Mouse (Mus musculus): ENCODE results near the gene Camkk1. TPM values are rescaled to one million over a fixed set of nuclear protein-coding genes. Genes with fewer than 3 reads are reported as not detected.

Gene Camkk1
- polyA plus RNA-seq, 1 experiment from 2014 or later, result 3.7 TPM

DNA sequence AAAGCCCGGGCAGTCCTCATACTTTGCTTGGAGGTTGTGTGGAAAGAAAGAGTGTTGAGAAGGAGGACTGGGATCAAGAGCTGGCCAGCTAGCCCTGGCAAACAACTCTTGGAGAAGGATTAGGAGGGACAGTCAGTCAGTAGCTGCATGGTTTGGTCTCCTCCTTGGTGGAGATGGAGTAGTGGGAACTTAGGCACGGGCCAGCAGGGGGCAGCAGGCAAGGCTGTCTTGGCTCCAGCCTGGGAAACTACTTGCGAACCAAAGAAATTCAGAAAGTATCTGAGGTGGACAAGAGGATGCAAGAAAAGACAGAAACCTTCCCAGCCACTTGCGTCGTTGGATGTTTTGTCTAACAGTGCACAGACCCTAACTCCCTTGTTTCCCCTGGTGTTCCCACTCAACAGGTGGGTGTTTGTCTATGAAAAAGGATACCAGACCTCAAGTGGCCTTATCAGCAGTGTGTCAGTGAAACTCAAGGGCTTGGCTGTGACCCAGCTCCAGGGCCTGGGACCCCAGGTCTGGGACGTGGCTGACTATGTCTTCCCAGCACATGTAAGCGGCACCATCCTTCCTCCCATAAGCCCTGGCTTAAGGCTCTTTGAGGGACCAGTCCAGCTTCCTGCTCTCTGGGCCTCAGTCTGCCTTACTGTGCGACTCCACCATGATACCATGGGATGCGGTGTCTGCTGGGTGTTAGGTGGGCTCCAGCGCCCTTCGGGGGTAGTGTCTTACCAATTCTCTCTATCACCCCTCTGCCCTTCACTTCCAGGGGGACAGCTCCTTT, 10.9 kb upstream of the Camkk1 start:
- DNase-seq (ENCODE audit: low spot score) (peak; percentile 66), ATAC-seq (ENCODE audit: low FRiP score) (no peak)
- no peaks in the 10 kb centered on the region for H3K36me3 ChIP-seq (ENCODE audit: control insufficient read depth, insufficient read depth, low read length)
- H3K4me2 ChIP-seq (replicated peaks; ENCODE audit: low read depth, low read length), result no peak overlapping the region
- H3K9ac ChIP-seq (ENCODE audit: low read depth, low read length), result no peak overlapping the region
- H3K4me1 ChIP-seq (replicated peaks; ENCODE audit: control insufficient read depth, insufficient read depth, low read length), result no peaks in the 10 kb centered on the region
- H3K27me3 ChIP-seq (ENCODE audit: control insufficient read depth, insufficient read depth, low read length), result no peaks in the 10 kb centered on the region
- H3K27ac ChIP-seq (ENCODE audit: low read depth, low read length), result no peak overlapping the region
- H3K9me3 ChIP-seq (ENCODE audit: control insufficient read depth, low read length), result no peaks in the 10 kb centered on the region
- no peak overlapping the region for H3K4me3 ChIP-seq (ENCODE audit: low read depth, low read length)
- 67% methylated on average over 11 of the region's 11 CpGs for WGBS

DNA sequence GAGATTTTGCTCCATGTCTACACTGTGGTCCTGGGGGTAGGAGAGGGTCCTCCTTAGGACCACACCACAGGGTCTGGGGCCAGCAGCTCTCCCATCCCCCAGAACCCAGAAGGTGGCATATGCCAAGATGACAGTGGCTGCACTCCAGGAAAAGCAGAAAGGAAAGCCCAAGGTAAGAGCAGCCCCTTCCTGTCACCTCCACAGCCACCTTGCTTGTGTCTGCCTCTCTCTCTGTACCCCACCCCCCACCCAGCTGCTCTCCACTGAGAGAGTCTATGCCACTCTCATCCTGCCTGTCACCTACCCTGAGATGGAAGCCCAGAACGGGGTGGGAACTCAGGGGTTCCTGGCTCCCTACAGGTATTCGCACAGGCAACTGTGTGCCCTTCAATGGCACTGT, 10.0 kb upstream of the Camkk1 start:
- no peaks in the 10 kb centered on the region for H3K4me1 ChIP-seq (replicated peaks; ENCODE audit: control insufficient read depth, insufficient read depth, low read length)
- 60% methylated on average over 2 of the region's 2 CpGs for WGBS
- no peak overlapping the region for H3K4me2 ChIP-seq (replicated peaks; ENCODE audit: low read depth, low read length)
- no peaks in the 10 kb centered on the region for H3K36me3 ChIP-seq (ENCODE audit: control insufficient read depth, insufficient read depth, low read length)
- H3K27ac ChIP-seq (ENCODE audit: low read depth, low read length), result no peak overlapping the region
- ATAC-seq (ENCODE audit: low FRiP score) (no peak), DNase-seq (ENCODE audit: low spot score) (no peak)
- no peaks in the 10 kb centered on the region for H3K9me3 ChIP-seq (ENCODE audit: control insufficient read depth, low read length)
- H3K9ac ChIP-seq (ENCODE audit: low read depth, low read length), result no peak overlapping the region
- no peaks in the 10 kb centered on the region for H3K27me3 ChIP-seq (ENCODE audit: control insufficient read depth, insufficient read depth, low read length)
- no peak overlapping the region for H3K4me3 ChIP-seq (ENCODE audit: low read depth, low read length)

DNA sequence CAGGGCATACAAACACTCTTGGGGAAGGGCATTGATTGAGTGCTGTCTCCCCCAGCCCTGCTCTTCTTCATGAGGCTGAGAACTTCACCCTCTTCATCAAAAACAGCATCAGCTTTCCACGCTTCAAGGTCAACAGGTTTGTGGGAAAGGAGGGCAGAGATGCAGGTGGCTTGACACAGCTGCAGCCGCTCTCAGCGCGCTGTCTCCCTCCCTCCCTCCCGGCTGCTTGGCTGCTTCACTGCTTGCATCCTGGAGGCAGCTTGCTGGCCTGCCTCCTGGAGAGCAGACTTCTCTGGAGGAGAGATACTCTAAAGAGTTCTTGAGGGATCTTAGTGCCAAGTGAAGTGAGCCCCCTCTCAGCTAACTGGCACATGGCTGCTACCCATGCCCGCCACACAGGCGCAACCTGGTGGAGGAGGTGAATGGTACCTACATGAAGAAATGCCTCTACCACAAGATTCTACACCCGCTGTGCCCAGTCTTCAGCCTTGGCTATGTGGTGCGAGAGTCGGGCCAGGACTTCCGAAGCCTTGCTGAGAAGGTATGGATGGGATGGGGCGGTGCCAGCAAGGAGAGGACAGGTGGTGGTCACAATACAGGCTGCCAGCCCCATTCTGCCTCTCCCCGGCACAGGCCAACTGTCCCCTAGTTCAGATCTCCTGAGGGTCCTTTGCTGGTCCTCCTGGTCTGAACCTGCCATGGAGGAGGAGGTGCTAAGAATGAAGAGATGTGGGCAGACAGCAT, 9.1 kb upstream of the Camkk1 start:
- Histone ChIP-seq H3K36me3 (ENCODE audit: control insufficient read depth, insufficient read depth, low read length) (no peaks in the 10 kb centered on the region), H3K9ac (ENCODE audit: low read depth, low read length) (no peak overlapping the region), H3K9me3 (ENCODE audit: control insufficient read depth, low read length) (no peaks in the 10 kb centered on the region), H3K4me3 (ENCODE audit: low read depth, low read length) (no peak overlapping the region), H3K4me1 (replicated peaks; ENCODE audit: control insufficient read depth, insufficient read depth, low read length) (no peaks in the 10 kb centered on the region), H3K4me2 (replicated peaks; ENCODE audit: low read depth, low read length) (no peak overlapping the region), H3K27ac (ENCODE audit: low read depth, low read length) (no peak overlapping the region), H3K27me3 (ENCODE audit: control insufficient read depth, insufficient read depth, low read length) (no peaks in the 10 kb centered on the region; the same call in 1 of the 2 replicates)
- DNase-seq (ENCODE audit: low spot score) (no peak), ATAC-seq (ENCODE audit: low FRiP score) (no peak)
- 63% methylated on average over 13 of the region's 13 CpGs for WGBS

DNA sequence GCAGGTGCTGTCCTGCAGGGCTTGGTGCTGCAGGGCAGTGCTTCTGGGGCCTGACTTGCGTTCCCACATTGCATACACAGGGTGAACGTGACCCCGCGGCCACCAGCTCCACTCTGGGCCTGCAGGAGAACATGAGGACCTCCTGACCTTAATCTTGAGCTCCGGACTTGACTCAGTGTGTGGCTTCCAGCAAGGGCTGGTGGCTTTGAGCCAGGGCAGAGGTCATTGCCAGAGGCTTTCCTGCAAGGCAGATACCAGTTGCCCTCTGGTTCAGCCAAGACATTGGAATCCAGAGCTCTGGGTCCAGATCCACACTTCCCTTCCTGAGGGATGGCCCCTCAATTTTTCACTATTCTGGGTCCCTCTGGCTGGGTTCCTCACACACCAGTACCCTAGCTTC, 4.8 kb upstream of the Camkk1 start:
- DNase-seq (ENCODE audit: low spot score) (no peak), ATAC-seq (ENCODE audit: low FRiP score) (no peak)
- H3K4me1 ChIP-seq (replicated peaks; ENCODE audit: control insufficient read depth, insufficient read depth, low read length), result no peaks in the 10 kb centered on the region
- H3K9me3 ChIP-seq (ENCODE audit: control insufficient read depth, low read length), result no peaks in the 10 kb centered on the region
- H3K4me3 ChIP-seq (ENCODE audit: low read depth, low read length), result no peak overlapping the region
- H3K4me2 ChIP-seq (replicated peaks; ENCODE audit: low read depth, low read length), result no peak overlapping the region
- peaks cover 3% of the 10 kb centered on the region for H3K27me3 ChIP-seq (ENCODE audit: control insufficient read depth, insufficient read depth, low read length)
- 73% methylated on average over 5 of the region's 5 CpGs for WGBS
- no peaks in the 10 kb centered on the region for H3K36me3 ChIP-seq (ENCODE audit: control insufficient read depth, insufficient read depth, low read length)
- no peak overlapping the region for H3K9ac ChIP-seq (ENCODE audit: low read depth, low read length)
- H3K27ac ChIP-seq (ENCODE audit: low read depth, low read length), result no peak overlapping the region

DNA sequence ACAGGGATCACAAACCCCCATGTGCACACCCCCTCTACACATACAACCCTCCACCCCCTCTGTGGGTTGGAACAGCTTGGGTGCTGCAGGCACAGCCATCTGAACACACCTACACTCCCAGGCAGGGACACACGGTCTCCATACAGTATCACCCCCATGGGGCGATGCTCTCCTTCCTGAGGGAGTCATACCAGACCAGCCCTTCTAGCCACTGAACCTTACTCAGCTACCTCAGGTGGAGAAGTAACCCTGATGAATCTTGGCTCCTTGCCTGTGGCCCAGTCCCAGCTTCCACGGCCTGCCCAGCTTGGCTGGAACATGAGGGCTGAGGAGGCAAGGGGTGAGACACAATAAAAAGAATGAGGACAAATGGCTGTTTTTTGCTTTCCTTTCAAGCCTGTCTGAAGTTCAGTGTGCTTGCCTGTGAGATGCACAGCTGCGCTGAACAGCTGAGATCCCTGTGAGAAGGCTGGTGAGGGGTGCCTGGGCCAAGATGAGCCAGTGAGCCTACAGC, 3.9 kb upstream of the Camkk1 start:
- Histone ChIP-seq H3K27me3 (ENCODE audit: control insufficient read depth, insufficient read depth, low read length) (peaks cover 10% of the 10 kb centered on the region), H3K9ac (ENCODE audit: low read depth, low read length) (no peak overlapping the region), H3K9me3 (ENCODE audit: control insufficient read depth, low read length) (no peaks in the 10 kb centered on the region), H3K4me1 (replicated peaks; ENCODE audit: control insufficient read depth, insufficient read depth, low read length) (peaks cover 3% of the 10 kb centered on the region; the same call in 1 of the 2 replicates), H3K4me2 (replicated peaks; ENCODE audit: low read depth, low read length) (no peak overlapping the region), H3K27ac (ENCODE audit: low read depth, low read length) (no peak overlapping the region), H3K4me3 (ENCODE audit: low read depth, low read length) (no peak overlapping the region), H3K36me3 (ENCODE audit: control insufficient read depth, insufficient read depth, low read length) (no peaks in the 10 kb centered on the region)
- no peak for DNase-seq (ENCODE audit: low spot score)
- no peak for ATAC-seq (ENCODE audit: low FRiP score)
- WGBS, result 86% methylated on average over 4 of the region's 4 CpGs

DNA sequence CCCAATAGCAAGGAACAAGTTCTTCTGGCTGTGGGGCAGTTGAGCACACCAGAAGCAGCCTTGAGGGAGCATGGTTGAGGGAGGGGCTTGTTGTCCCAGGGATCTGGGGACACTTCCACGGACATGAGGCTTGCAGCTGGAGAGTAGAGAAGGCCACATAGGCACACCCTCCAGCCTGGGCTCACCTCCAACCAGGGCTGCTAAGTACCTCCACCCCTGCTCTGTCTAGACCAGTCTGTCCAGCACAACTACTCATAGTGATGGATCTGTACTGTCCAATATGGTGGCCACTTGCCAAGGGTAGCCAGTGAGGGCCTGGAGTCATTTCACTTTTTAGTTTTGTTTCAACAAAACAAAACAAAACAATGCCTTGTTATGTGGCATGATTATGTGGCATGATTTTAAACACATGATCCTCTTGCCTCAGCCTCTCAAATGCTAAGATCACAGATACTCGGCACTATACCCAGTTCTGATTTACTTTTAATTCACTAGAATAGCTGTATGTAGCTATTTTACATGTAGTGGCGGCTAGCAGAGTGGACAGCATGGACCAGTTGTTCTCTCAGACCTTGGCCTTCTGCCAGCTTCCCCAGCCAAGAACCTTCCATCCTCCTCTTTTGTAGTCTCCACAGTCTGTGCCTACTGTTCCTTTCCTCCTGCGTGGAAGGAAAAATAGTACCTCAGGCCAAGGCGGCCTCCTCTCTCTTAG, 3.3 kb upstream of the Camkk1 start:
- Histone ChIP-seq H3K36me3 (ENCODE audit: control insufficient read depth, insufficient read depth, low read length) (no peaks in the 10 kb centered on the region), H3K9ac (ENCODE audit: low read depth, low read length) (no peak overlapping the region), H3K9me3 (ENCODE audit: control insufficient read depth, low read length) (no peaks in the 10 kb centered on the region), H3K4me1 (replicated peaks; ENCODE audit: control insufficient read depth, insufficient read depth, low read length) (peaks cover 3% of the 10 kb centered on the region; the same call in 1 of the 2 replicates), H3K4me3 (ENCODE audit: low read depth, low read length) (no peak overlapping the region), H3K27ac (ENCODE audit: low read depth, low read length) (no peak overlapping the region), H3K4me2 (replicated peaks; ENCODE audit: low read depth, low read length) (no peak overlapping the region), H3K27me3 (ENCODE audit: control insufficient read depth, insufficient read depth, low read length) (peaks cover 17% of the 10 kb centered on the region)
- WGBS, result 76% methylated on average over 5 of the region's 5 CpGs
- ATAC-seq (ENCODE audit: low FRiP score) (no peak), DNase-seq (ENCODE audit: low spot score) (no peak)

DNA sequence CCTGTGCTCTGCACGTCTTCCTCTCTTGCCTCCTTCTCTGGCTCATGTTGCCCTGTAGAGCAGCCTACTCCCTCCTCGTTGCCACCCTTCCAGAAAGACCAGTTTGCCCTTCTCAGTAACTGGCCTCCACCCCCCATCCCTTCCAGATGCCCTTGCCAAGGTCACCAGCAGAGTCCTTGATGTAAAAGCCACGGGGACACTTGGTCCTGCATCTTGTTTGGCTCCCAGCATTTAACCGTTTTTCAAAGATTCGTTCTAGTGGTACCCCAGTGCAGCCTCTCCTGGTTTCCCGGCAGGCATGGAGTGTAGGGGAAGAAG, 2.7 kb upstream of the Camkk1 start:
- Histone ChIP-seq H3K9me3 (ENCODE audit: control insufficient read depth, low read length) (no peaks in the 10 kb centered on the region), H3K4me1 (replicated peaks; ENCODE audit: control insufficient read depth, insufficient read depth, low read length) (peaks cover 3% of the 10 kb centered on the region; the same call in 1 of the 2 replicates), H3K36me3 (ENCODE audit: control insufficient read depth, insufficient read depth, low read length) (no peaks in the 10 kb centered on the region), H3K27ac (ENCODE audit: low read depth, low read length) (no peak overlapping the region), H3K4me2 (replicated peaks; ENCODE audit: low read depth, low read length) (no peak overlapping the region), H3K27me3 (ENCODE audit: control insufficient read depth, insufficient read depth, low read length) (peaks cover 20% of the 10 kb centered on the region), H3K4me3 (ENCODE audit: low read depth, low read length) (no peak overlapping the region), H3K9ac (ENCODE audit: low read depth, low read length) (no peak overlapping the region)
- DNase-seq (ENCODE audit: low spot score), result no peak
- ATAC-seq (ENCODE audit: low FRiP score), result no peak
- 74% methylated on average over 6 of the region's 6 CpGs for WGBS

DNA sequence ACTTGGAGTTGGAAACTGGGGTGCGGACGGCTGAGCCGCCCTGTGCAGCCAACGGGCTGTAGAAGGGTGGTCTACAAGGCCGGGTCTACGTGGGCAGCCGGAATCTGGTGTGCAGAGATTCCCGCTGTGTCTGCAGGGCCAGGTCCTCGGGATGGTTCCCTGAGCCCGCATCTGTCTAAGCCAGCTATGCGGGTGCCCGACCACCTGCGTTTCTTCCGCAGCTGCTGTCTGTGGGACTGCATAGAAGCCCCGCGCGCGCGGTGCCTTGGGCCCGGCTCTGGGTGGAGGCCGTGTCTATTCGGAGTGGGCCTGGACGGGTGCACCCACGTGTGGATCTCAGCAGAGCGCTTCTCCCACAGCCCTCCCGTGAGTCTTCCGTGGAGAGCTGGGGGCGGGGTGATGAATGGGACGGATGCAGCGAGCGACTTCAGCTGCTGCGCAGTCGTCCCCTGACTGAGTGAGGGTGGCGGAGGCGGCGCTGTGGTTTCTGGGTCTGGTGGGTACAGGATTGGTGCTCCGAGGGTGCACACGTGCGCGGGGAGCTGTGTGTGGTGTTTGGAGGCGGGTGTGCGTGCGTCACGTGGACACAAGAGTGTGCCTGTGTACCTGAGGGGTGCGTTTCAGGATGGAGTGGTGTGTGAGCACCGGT, 463 bp downstream of the Camkk1 start:
- H3K27ac ChIP-seq (ENCODE audit: low read depth, low read length), result no peak overlapping the region
- H3K27me3 ChIP-seq (ENCODE audit: control insufficient read depth, insufficient read depth, low read length), result peaks cover 20% of the 10 kb centered on the region
- peak overlapping the region; percentile 67 for H3K4me3 ChIP-seq (ENCODE audit: low read depth, low read length)
- peaks cover 3% of the 10 kb centered on the region; the same call in 1 of the 2 replicates for H3K4me1 ChIP-seq (replicated peaks; ENCODE audit: control insufficient read depth, insufficient read depth, low read length)
- peak overlapping the region; percentile 98 for H3K4me2 ChIP-seq (replicated peaks; ENCODE audit: low read depth, low read length)
- WGBS, result 2% methylated on average over 46 of the region's 46 CpGs
- H3K36me3 ChIP-seq (ENCODE audit: control insufficient read depth, insufficient read depth, low read length), result no peaks in the 10 kb centered on the region
- ATAC-seq (ENCODE audit: low FRiP score), result peak; percentile 80
- peak overlapping the region; percentile 71 for H3K9ac ChIP-seq (ENCODE audit: low read depth, low read length)
- no peak for DNase-seq (ENCODE audit: low spot score)
- no peaks in the 10 kb centered on the region for H3K9me3 ChIP-seq (ENCODE audit: control insufficient read depth, low read length)
